Mouse (Mus musculus) testis, adult 2 months (tissue): Measurements from ENCODE around the gene Nol12. TPM values are rescaled to one million over a fixed set of nuclear protein-coding genes. Genes with fewer than 3 reads are reported as not detected.

Source experiments
- H3K27ac ChIP-seq: fragments of 200-500 bp; 2 replicates; pipeline ENCODE4 v1.5.1; 2012; ENCODE audit warnings: low read depth, low read length; ENCODE audit not compliant: control insufficient read depth, insufficient read depth
- H3K27me3 ChIP-seq: fragments of 200-500 bp; 2 replicates; pipeline ENCODE4 v1.6.1; 2012; ENCODE audit warnings: mild to moderate bottlenecking, low read length, moderate library complexity; ENCODE audit not compliant: control insufficient read depth, insufficient read depth
- H3K36me3 ChIP-seq: fragments of 200-500 bp; 2 replicates; pipeline ENCODE4 v1.6.1; 2012; ENCODE audit warnings: mild to moderate bottlenecking, low read length; ENCODE audit not compliant: control insufficient read depth, insufficient read depth
- H3K4me1 ChIP-seq: fragments of 200-500 bp; 2 replicates; pipeline ENCODE4 v1.6.1; 2012; ENCODE audit warnings: low read length; ENCODE audit not compliant: control insufficient read depth, insufficient read depth
- H3K4me3 ChIP-seq: fragments of 200-500 bp; 2 replicates; pipeline ENCODE4 v1.5.1; 2012; ENCODE audit warnings: low read depth, mild to moderate bottlenecking, low read length, moderate library complexity, mixed read lengths; ENCODE audit not compliant: control insufficient read depth
- CTCF ChIP-seq: fragments of 200-500 bp; IDR thresholded peaks from 2 replicates; pipeline ENCODE4 v1.5.1; 2012; ENCODE audit warnings: low read depth, mild to moderate bottlenecking, inconsistent platforms, low read length, moderate library complexity; ENCODE audit not compliant: control insufficient read depth, insufficient read depth, insufficient replicate concordance
- POLR2A ChIP-seq: fragments of 200-500 bp; IDR thresholded peaks from 2 replicates; pipeline ENCODE4 v1.6.1; 2012; ENCODE audit warnings: low read depth, mild to moderate bottlenecking, inconsistent platforms, low read length, moderate library complexity; ENCODE audit not compliant: control insufficient read depth
- polyA plus RNA-seq: library from polyadenylated mRNA; depleted of rRNA; stranded (reverse); fragments of >200 nt; gene quantifications from 2 replicates; pipeline ENCODE4 v1.2.3, GENCODE M21; 2012; rRNA removed

The Nol12 gene
- 40.7 and 44.6 TPM in 2 replicates for polyA plus RNA-seq

- Histone ChIP-seq H3K27ac (peak within 1 kb of the TSS; percentile 95), H3K4me1 (peaks cover 4% of the 10 kb centered on the region), H3K36me3 (no peaks in the 10 kb centered on the region), H3K4me3 (peak within 1 kb of the TSS; percentile 95), H3K27me3 (no peaks in the 10 kb centered on the region)
- peak; percentile 64; the same call in 1 of the 2 replicates for TF ChIP-seq POLR2A
- no peak for TF ChIP-seq CTCF
Observed at GRCm38 (mm10) chr15:78934784-78935320, at the start of gene Nol12. Nol12 (plus strand) TSS chr15:78934933.

GRCm38 (mm10) chr15:78889401-78889853 is 45.3 kb upstream of the Nol12 start:
- Histone ChIP-seq H3K4me1 (peaks cover 5% of the 10 kb centered on the region), H3K27me3 (no peaks in the 10 kb centered on the region), H3K36me3 (peaks cover 2% of the 10 kb centered on the region), H3K4me3 (no peak overlapping the region), H3K27ac (no peak overlapping the region)
- TF ChIP-seq CTCF (no peak), POLR2A (no peak)

- Histone ChIP-seq H3K27ac (no peak overlapping the region), H3K27me3 (no peaks in the 10 kb centered on the region), H3K36me3 (no peaks in the 10 kb centered on the region; the same call in 1 of the 2 replicates), H3K4me1 (peaks cover 7% of the 10 kb centered on the region), H3K4me3 (no peak overlapping the region)
- TF ChIP-seq POLR2A (no peak), CTCF (no peak)
Observed at GRCm38 (mm10) chr15:78892440-78892839, 42.3 kb upstream of the Nol12 start.

- H3K4me1 ChIP-seq, result peaks cover 7% of the 10 kb centered on the region
- no peak overlapping the region for H3K4me3 ChIP-seq
- H3K27me3 ChIP-seq, result no peaks in the 10 kb centered on the region
- H3K36me3 ChIP-seq, result no peaks in the 10 kb centered on the region; the same call in 1 of the 2 replicates
- TF ChIP-seq CTCF (no peak), POLR2A (no peak)
- no peak overlapping the region for H3K27ac ChIP-seq
Observed at GRCm38 (mm10) chr15:78894726-78895125, 40.0 kb upstream of the Nol12 start.

- TF ChIP-seq CTCF, result no peak
- no peak for TF ChIP-seq POLR2A
- Histone ChIP-seq H3K27ac (no peak overlapping the region), H3K4me3 (no peak overlapping the region), H3K36me3 (no peaks in the 10 kb centered on the region; the same call in 1 of the 2 replicates), H3K4me1 (peaks cover 10% of the 10 kb centered on the region), H3K27me3 (no peaks in the 10 kb centered on the region)
Observed at GRCm38 (mm10) chr15:78895741-78896140, 39.0 kb upstream of the Nol12 start.

- Histone ChIP-seq H3K27ac (no peak overlapping the region), H3K27me3 (no peaks in the 10 kb centered on the region), H3K36me3 (no peaks in the 10 kb centered on the region; the same call in 1 of the 2 replicates), H3K4me1 (peaks cover 13% of the 10 kb centered on the region), H3K4me3 (no peak overlapping the region)
- TF ChIP-seq POLR2A, result no peak
- no peak for TF ChIP-seq CTCF
Observed at GRCm38 (mm10) chr15:78896149-78896548, 38.6 kb upstream of the Nol12 start.

GRCm38 (mm10) chr15:78897488-78897887 is 37.2 kb upstream of the Nol12 start:
- TF ChIP-seq POLR2A, result no peak
- no peak for TF ChIP-seq CTCF
- Histone ChIP-seq H3K4me1 (peaks cover 16% of the 10 kb centered on the region), H3K27me3 (no peaks in the 10 kb centered on the region), H3K36me3 (no peaks in the 10 kb centered on the region; the same call in 1 of the 2 replicates), H3K27ac (no peak overlapping the region), H3K4me3 (no peak overlapping the region)
